Mouse (Mus musculus) stomach, embryonic 14.5 days (tissue): Measurements from ENCODE around the gene Ydjc. TPM values are rescaled to one million over a fixed set of nuclear protein-coding genes. Genes with fewer than 3 reads are reported as not detected.

ENCODE experiments used
- ATAC-seq: fragments of 200-750 bp; cut with Nextera tagmentation; 2 replicates; pipeline ENCODE4 v1.8.0; 2017; ENCODE audit warnings: low read depth, moderate TSS enrichment; ENCODE audit not compliant: insufficient number of reproducible peaks, insufficient read depth, low FRiP score
- H3K27ac ChIP-seq: fragments of 300-500 bp; sonication (generic); 2 replicates; pipeline ENCODE4 v1.5.1; 2014; ENCODE audit warnings: mild to moderate bottlenecking, low read length, moderate library complexity, mixed read lengths
- H3K27me3 ChIP-seq: fragments of 300-500 bp; sonication (generic); 2 replicates; pipeline ENCODE4 v1.6.1; 2014; ENCODE audit warnings: low read length, control low read depth, mixed read lengths; ENCODE audit not compliant: control insufficient read depth, insufficient read depth
- H3K36me3 ChIP-seq: fragments of 300-500 bp; sonication (generic); 2 replicates; pipeline ENCODE4 v1.6.1; 2014; ENCODE audit warnings: mild to moderate bottlenecking, control low read depth, low read length, moderate library complexity, mixed read lengths; ENCODE audit not compliant: control insufficient read depth, insufficient read depth
- H3K4me1 ChIP-seq: fragments of 300-500 bp; sonication (generic); 2 replicates; pipeline ENCODE4 v1.6.1; 2014; ENCODE audit warnings: low read length, control low read depth, mixed read lengths; ENCODE audit not compliant: control insufficient read depth, insufficient read depth
- H3K4me2 ChIP-seq: fragments of 300-500 bp; sonication (generic); replicated peaks from 2 replicates; pipeline ENCODE4 v1.6.1; 2014; ENCODE audit warnings: low read depth, low read length, control low read depth
- H3K4me3 ChIP-seq: fragments of 300-500 bp; sonication (generic); 2 replicates; pipeline ENCODE4 v1.5.1; 2014; ENCODE audit warnings: low read depth, low read length, control low read depth
- H3K9ac ChIP-seq: fragments of 300-500 bp; sonication (generic); replicated peaks from 2 replicates; pipeline ENCODE4 v1.6.1; 2014; ENCODE audit warnings: low read depth, mild to moderate bottlenecking, control low read depth, low read length, moderate library complexity, mixed read lengths
- H3K9me3 ChIP-seq: fragments of 300-500 bp; sonication (generic); 2 replicates; pipeline ENCODE4 v1.6.1; 2016; ENCODE audit warnings: low read depth, low read length, control low read depth; ENCODE audit not compliant: control insufficient read depth
- WGBS: fragments of 180-500 bp; shearing (Covaris S2); extraction: QIAGEN DNeasy Blood & Tissue Kit; methylation state at CpG from one replicate; pipeline ENCODE4 v1.1.7; 2014; 5-methylcytosine and 5-hydroxymethylcytosine counted together
- polyA plus RNA-seq: library from polyadenylated mRNA; unstranded; fragments of >200 nt; fragmentation: Nextera tagmentation; extraction: Ambion mirVana; gene quantifications from 2 replicates; pipeline ENCODE4 v1.2.1, GENCODE M21; 2014

The Ydjc gene
- polyA plus RNA-seq, 1 experiment from 2014 or later = 9.1 TPM

DNA sequence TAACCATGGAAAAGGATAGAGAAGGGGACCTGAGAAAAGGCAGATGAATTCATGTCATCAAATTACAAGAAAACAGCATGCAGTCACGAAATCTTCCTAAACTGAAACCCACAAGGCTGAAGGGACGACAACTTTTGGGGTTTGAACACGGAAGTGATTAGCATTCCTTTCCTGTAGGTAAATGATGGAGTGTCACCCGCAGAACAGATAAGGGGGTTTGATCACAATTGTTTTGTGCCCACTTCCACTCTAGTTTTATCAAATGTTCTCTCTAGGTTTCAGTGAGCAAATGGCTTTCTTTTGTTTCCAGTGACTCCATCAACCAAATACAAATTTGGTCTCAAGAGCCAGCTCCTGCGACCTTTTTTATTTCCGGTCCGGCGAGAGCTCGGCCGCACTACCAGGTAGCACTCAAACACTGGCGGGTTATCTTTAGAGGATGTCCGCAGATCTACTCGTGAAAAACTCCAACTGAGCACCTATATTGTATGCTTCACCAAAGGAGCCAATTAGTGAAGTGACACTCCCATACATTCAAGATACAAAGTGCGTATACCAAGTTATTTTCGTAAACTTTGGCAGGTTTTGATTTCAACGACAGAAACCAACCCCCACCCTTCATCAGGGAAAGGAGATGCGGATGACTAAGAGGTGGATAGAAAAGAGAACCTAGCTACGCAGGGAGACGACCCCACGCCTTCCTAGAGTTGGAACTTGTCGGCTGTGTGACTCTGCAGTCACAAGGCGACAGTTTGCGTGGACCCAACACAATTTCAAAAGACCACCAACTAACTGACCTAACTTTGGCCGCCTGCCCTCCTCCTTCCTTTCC, 55.9 kb downstream of the Ydjc start:
- Histone ChIP-seq H3K27me3 (no peaks in the 10 kb centered on the region), H3K4me2 (peak overlapping the region; percentile 67), H3K27ac (peak overlapping the region; percentile 68), H3K9ac (peak overlapping the region; percentile 99), H3K9me3 (no peaks in the 10 kb centered on the region), H3K36me3 (peaks cover 6% of the 10 kb centered on the region; the same call in 1 of the 2 replicates), H3K4me1 (peaks cover 14% of the 10 kb centered on the region; the same call in 1 of the 2 replicates), H3K4me3 (peak overlapping the region; percentile 99)
- ATAC-seq = 0 out of 2 replicates have a peak, but pooled peaks have one; percentile 11
- 3% methylated on average over 24 of the region's 24 CpGs for WGBS

DNA sequence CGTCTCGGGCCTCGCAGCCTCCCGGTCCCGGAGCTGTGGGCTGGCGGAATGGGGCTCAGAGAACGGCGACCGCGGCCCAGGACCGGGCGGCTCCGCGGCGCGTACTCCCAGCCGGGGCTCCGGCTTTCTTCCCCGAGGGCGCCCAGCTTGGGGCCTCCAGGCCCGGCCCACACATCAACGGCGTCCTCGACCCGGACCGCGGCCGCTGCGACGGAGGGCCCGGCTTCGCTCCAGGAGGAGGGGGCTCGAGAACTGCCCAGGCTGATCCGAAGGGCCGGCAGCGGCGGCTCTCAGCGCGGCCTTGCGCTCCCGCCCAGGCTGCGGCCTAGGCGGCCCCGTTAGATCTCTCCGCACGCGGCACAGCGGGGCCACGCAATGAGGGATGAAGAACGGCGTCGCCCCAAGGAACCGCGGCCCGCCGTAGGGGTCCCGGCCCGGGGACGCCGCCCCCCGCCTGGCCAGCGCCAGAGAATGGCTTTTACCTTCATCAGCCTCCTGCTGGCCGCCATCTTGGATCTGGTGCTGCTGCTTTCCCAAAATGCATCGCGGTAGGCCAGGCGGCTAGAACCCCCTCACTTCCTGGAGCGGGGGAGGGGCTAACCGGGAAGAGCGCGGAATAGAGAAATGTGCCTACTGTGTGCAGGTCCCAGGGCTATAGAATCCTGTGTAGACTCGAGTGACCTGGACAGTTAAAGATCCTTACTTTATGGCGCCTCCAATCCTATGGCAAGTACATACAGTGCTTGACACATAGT, 56.7 kb downstream of the Ydjc start:
- Histone ChIP-seq H3K4me3 (peak overlapping the region; percentile 99), H3K4me2 (peak overlapping the region; percentile 67), H3K9me3 (no peaks in the 10 kb centered on the region), H3K27me3 (no peaks in the 10 kb centered on the region), H3K36me3 (peaks cover 6% of the 10 kb centered on the region; the same call in 1 of the 2 replicates), H3K4me1 (peaks cover 14% of the 10 kb centered on the region; the same call in 1 of the 2 replicates), H3K9ac (peak overlapping the region; percentile 99), H3K27ac (peak overlapping the region; percentile 68)
- WGBS = under 1% methylated on average over 61 of the region's 72 CpGs
- peak; percentile 86 for ATAC-seq

- no peak overlapping the region for H3K9ac ChIP-seq
- H3K9me3 ChIP-seq = no peaks in the 10 kb centered on the region
- H3K27ac ChIP-seq = 0 out of 2 replicates have a peak overlapping the region, but pooled peaks have one; percentile 11
- ATAC-seq = peak; percentile 46; the same call in 1 of the 2 replicates
- H3K36me3 ChIP-seq = peaks cover 6% of the 10 kb centered on the region; the same call in 1 of the 2 replicates
- H3K4me3 ChIP-seq = no peak overlapping the region
- no peak overlapping the region for H3K4me2 ChIP-seq
- peaks cover 14% of the 10 kb centered on the region; the same call in 1 of the 2 replicates for H3K4me1 ChIP-seq
- 50% methylated on average over 2 of the region's 2 CpGs for WGBS
- H3K27me3 ChIP-seq = no peaks in the 10 kb centered on the region
Measured at GRCm38 (mm10) chr16:17201977-17202376, 57.6 kb downstream of the Ydjc start.

DNA sequence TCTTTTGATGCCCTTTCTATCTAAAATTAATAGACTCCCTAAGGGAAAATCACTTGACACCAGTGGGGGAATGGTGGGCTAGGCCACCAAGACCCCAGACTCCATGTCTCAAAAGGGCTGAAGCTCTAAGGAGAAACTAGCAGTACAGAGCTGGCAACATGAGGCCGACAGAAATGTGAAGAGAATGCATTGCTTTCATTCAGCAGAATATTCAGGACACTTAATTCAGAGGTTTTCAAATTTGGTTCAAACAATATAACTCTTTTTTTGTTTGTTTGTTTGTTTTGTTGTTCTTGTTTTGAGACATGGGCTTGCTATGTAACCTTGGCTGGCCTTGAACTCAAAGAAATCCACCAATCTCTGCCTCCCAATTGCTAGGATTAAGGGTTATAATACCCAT, 58.1 kb downstream of the Ydjc start, which contains the start of gene Ube2l3:
Gene Ube2l3, minus strand, starts transcription at position 101 of the 400 bp plus-strand sequence.
- 76% methylated on average over 1 of the region's 1 CpGs for whole genome bisulfite sequencing
- ATAC-seq = no peak
- peak within 1 kb of the TSS; percentile 99; the same call in 1 of the 2 replicates for H3K9ac ChIP-seq

DNA sequence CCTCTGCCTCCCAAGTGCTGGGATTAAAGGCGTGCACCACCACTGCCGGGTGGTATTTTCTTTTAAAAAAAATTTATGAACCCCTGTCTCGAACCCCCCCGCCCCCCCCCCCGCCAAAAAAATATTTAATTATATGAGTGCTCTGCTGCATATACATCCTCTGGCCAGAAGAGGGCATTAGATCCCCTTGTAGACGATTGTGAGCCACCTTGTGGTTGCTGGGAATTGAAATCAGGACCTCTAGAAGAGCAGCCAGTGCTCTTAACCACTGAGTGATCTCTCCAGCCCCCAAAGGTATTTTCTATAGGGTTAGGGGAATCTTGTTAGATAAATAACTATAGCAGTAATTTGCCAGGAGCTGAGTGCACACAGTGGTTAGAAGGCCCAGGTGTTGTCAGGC, 60.6 kb downstream of the Ydjc start:
- H3K9me3 ChIP-seq = no peaks in the 10 kb centered on the region
- no peaks in the 10 kb centered on the region for H3K36me3 ChIP-seq
- peaks cover 9% of the 10 kb centered on the region; the same call in 1 of the 2 replicates for H3K4me1 ChIP-seq
- no peak overlapping the region for H3K4me2 ChIP-seq
- H3K27ac ChIP-seq = no peak overlapping the region
- 5% methylated on average over 6 of the region's 6 CpGs for WGBS
- no peak for ATAC-seq
- H3K27me3 ChIP-seq = 0 out of 2 replicates have a peak, but pooled peaks cover 3% of the 10 kb centered on the region
- no peak overlapping the region for H3K4me3 ChIP-seq
- H3K9ac ChIP-seq = no peak overlapping the region

More for the DNA sequence above, 58.1 kb downstream of the Ydjc start, which contains the start of gene Ube2l3:
- Histone ChIP-seq H3K4me2 (0 out of 2 replicates have a peak within 1 kb of the TSS, but pooled peaks have one; percentile 18), H3K36me3 (peaks cover 6% of the 10 kb centered on the region; the same call in 1 of the 2 replicates), H3K4me1 (peaks cover 14% of the 10 kb centered on the region; the same call in 1 of the 2 replicates), H3K4me3 (peak within 1 kb of the TSS; percentile 99), H3K9me3 (no peaks in the 10 kb centered on the region), H3K27ac (peak within 1 kb of the TSS; percentile 68; the same call in 1 of the 2 replicates), H3K27me3 (no peaks in the 10 kb centered on the region)

- ATAC-seq = peak; percentile 60
- WGBS = under 1% methylated on average over 85 of the region's 85 CpGs
- Histone ChIP-seq H3K9me3 (no peaks in the 10 kb centered on the region), H3K4me3 (peak within 1 kb of the TSS; percentile 57), H3K27me3 (0 out of 2 replicates have a peak, but pooled peaks cover 3% of the 10 kb centered on the region), H3K4me2 (peak within 1 kb of the TSS; percentile 100), H3K9ac (peak within 1 kb of the TSS; percentile 37), H3K4me1 (peaks cover 8% of the 10 kb centered on the region; the same call in 1 of the 2 replicates), H3K36me3 (no peaks in the 10 kb centered on the region), H3K27ac (peak within 1 kb of the TSS; percentile 44; the same call in 1 of the 2 replicates)
Measured at GRCm38 (mm10) chr16:17208389-17209361, 64.3 kb downstream of the Ydjc start, which contains the start of gene Rimbp3. Gene Rimbp3 (plus strand): TSS chr16:17208603.

DNA sequence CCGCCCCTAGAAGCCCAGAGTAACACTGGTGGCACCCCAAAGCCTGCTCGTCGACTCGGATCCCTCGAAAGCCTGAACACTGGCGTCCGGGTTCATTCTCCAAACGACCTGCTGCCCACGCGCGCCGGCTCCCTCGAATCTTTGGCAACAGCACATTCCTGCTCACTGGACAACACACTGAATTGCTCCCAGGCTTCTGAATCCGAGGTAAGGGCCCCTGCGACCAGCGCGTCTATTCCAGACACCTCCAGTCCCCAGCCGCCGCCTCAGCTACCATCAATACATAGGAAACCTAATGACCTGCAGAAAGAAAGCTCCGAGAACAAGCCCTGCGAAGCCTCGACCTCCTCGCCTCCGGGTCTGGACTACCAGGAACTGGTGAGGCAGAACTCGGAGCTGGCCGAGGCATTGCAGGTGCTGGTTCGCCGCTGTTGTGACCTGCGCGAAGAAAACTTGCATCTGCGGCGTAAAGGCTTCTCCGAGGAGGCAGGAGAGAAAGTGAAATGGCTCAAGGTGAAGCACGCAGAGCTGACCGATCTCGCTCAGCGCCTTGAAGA, 65.1 kb downstream of the Ydjc start:
- Histone ChIP-seq H3K4me3 (peak overlapping the region; percentile 57), H3K27ac (no peak overlapping the region), H3K4me2 (peak overlapping the region; percentile 100), H3K4me1 (peaks cover 8% of the 10 kb centered on the region; the same call in 1 of the 2 replicates), H3K9me3 (no peaks in the 10 kb centered on the region), H3K36me3 (no peaks in the 10 kb centered on the region), H3K27me3 (0 out of 2 replicates have a peak, but pooled peaks cover 3% of the 10 kb centered on the region), H3K9ac (no peak overlapping the region)
- 1% methylated on average over 37 of the region's 37 CpGs for WGBS
- ATAC-seq = peak; percentile 6
